Mouse (Mus musculus): ENCODE results near the gene Slc28a1. TPM values are rescaled to one million over a fixed set of nuclear protein-coding genes. Genes with fewer than 3 reads are reported as not detected.
A peak's percentile ranks its signal among the peaks of the same experiment; 100 is the strongest.
"Not testable (repeated sequence)": the region's sequence is repeated elsewhere in the genome, so short reads cannot be mapped to it uniquely, and the experiment has no call there.

Gene Slc28a1
- total RNA-seq, 1 experiment from 2014 or later = not detected

DNA sequence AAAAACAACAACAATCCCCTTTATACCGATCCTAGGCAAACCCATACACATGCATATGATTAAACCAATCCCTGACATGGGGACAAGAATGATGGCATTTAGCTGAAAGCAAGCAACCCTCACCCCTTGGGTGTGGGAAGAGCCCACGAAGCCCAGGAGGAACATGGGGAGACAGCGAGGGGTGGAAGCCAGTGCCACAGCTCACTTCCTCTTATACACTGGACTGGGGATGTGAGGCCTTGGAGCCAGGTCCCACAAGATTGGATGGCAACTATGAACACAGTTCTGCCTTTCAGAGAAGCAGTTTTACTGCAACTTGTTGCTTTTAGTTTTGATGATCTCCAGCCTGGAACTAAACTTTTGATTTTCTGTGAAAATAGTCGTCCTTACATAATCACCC lies 85.2 kb downstream of the Slc28a1 start:
- ATAC-seq (ENCODE audit: extremely low read depth, insufficient number of reproducible peaks, low FRiP score, poor library complexity, severe bottlenecking) = peak; percentile 55

DNA sequence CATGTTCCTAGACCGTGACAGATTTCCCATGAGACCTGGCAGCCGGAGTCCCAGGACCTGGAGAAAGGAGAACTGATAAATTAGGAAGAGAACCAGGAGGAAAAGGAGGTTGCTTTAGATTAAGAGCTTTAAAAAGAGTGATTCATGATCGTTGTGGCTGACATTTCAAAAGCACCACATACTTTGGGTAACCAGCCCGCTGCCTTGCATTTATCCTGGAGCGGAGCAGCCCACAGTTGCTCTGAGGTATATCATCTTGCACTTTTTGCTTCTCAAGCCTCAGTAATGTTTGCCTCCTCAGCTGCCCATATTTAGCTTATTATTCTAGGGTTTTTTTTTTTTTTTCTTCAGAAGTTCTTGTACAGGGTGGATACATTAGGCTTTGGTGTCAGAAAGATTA lies 87.8 kb downstream of the Slc28a1 start:
- no peak for ATAC-seq (ENCODE audit: extremely low read depth, insufficient number of reproducible peaks, low FRiP score, poor library complexity, severe bottlenecking)

DNA sequence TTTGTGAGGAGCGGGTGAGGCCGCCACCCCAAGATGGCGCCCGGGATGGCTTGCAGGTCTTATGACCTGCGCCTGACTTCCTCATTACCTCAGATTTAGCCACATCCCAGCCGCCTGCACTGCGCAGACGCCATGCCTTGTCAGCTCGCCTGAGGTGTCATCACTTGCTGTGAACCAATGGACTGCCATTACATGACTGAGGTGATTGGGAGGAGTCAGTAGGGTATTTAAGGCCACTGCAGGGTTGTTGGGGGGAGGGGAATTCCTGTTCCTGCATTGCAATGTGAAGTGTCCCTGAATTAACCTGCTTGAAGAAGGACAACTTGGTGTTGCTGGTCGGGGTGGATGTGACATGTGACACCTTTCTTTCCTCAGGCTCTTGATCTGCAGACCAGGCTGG lies 89.0 kb downstream of the Slc28a1 start:
- ATAC-seq (ENCODE audit: extremely low read depth, insufficient number of reproducible peaks, low FRiP score, poor library complexity, severe bottlenecking) = not testable (repeated sequence)

DNA sequence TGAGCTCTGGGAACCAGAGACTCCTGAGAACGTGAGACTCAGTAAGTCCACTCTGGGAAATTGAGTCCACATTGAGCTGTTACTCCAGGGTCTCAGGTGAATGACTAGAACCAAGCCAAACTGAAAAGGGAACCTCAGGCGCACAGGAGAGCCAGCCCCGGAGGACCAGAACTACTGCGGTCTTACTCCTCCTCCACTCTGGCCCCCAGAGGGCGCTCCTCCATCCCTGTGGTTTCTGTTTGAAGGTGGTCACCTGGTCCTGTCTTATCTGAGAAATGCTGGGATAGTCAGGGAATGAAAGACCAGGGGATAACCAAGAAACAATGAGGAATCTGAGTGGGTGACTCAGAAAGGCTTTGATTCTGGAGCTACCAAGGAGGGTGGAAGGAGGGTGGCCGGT lies 94.3 kb downstream of the Slc28a1 start:
- no peak for ATAC-seq (ENCODE audit: extremely low read depth, insufficient number of reproducible peaks, low FRiP score, poor library complexity, severe bottlenecking)

DNA sequence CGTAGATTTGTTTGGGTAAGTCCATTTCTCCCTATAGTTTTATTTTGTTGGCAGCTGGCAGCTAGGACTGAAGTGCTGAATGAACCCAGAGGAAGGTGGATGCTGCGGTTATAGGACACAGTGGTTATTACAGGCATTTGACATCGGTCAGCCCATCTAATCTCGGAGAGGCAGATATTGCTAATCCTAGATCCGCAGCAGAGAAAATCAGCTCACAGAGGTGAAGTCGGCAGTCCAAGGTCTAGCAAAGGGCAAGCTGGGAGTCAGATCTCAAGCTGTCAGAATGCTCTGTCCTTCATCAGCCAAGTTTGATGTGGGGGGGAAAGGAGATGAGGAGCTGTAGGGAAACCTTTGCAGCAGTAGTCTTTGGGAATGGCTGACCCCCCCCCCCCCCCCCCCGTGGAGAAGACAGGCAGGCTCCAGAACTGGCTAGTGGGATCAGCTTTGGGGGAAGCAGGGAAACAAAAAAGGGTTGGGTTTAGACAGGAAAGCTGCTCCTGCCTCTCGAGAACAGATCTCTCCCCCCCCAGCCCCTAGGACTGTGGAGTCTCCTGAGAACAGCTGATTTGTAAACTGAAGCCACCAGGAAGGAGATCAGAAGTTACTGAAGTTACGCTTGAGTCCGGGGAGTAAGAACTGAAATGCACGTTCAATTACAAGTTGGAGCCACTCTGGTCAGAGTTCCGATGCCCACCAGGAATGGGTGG lies 95.5 kb downstream of the Slc28a1 start:
- no peak for ATAC-seq (ENCODE audit: extremely low read depth, insufficient number of reproducible peaks, low FRiP score, poor library complexity, severe bottlenecking)

DNA sequence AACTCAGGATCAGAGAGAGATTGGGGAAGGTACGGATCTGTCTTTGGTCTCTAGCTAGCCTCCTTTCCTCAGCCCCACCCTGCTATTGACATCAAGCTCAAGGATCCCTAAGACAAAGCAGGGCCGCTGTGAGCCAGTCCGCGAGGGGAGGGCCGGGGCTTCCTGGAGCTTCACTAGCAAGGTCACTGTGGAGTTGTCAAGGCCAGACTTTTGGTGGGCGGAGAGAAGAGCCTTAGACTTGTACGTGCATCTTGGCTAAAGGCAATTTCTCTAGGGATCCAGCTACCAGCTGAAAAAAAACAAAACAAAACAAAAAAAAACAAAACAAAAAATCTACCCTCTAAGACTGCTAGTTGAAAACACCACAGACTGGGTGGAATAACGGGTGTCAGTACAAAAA lies 97.2 kb downstream of the Slc28a1 start:
- ATAC-seq (ENCODE audit: extremely low read depth, insufficient number of reproducible peaks, low FRiP score, poor library complexity, severe bottlenecking) = no peak

DNA sequence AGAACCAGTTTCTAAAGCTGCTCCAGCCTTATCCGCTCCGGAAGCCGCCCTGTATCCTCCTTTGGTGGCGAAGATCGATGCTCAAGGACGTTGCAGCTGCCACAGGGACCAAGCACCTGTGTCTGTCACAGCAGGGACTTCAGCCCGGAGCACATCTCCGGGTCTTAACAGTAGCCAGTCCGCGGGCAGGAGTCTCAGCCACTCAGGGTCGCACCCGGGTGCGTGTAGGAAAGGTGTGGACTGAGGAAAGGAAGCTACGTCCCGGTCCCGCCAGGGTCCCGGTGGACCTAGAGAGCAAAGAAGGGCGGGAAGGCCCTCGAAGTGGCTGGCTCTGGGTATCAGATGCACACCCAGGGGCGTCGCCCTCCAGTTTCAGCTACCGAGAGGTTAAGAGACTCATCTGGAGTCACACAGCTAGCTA lies 97.7 kb downstream of the Slc28a1 start:
- ATAC-seq (ENCODE audit: extremely low read depth, insufficient number of reproducible peaks, low FRiP score, poor library complexity, severe bottlenecking) = peak; percentile 68

DNA sequence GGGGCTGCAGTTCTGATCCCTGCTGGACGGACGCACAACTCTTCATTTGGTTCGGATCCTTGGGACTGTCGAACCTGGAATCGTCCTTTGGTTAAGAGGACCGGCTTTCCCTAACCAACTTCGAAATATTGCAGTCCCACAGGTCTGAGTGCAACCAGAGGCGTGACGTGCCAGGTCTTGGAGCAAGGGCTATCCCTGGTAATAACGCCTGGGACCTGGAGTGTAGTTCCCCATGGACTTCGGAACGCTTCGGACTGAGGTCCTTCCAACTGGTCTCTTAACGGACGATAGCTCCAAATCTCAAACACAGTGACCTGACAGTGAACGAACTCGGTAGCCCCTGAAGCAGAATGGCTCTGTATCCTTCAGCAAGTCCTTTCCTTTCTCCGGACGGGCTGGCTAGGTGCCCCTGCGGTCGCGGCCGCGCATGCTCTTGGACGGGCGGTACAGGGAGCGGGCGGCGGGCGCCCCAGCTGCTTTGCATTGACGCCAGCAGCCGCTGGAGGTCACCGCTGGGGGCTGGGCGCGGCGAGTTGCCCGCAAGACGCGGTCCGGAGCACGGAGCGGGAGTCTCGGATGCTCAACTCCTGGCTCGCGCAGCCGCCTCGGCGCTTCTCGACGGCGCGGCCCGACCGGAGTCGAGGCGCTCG lies 98.2 kb downstream of the Slc28a1 start:
- peak; percentile 75 for ATAC-seq (ENCODE audit: extremely low read depth, insufficient number of reproducible peaks, low FRiP score, poor library complexity, severe bottlenecking)

DNA sequence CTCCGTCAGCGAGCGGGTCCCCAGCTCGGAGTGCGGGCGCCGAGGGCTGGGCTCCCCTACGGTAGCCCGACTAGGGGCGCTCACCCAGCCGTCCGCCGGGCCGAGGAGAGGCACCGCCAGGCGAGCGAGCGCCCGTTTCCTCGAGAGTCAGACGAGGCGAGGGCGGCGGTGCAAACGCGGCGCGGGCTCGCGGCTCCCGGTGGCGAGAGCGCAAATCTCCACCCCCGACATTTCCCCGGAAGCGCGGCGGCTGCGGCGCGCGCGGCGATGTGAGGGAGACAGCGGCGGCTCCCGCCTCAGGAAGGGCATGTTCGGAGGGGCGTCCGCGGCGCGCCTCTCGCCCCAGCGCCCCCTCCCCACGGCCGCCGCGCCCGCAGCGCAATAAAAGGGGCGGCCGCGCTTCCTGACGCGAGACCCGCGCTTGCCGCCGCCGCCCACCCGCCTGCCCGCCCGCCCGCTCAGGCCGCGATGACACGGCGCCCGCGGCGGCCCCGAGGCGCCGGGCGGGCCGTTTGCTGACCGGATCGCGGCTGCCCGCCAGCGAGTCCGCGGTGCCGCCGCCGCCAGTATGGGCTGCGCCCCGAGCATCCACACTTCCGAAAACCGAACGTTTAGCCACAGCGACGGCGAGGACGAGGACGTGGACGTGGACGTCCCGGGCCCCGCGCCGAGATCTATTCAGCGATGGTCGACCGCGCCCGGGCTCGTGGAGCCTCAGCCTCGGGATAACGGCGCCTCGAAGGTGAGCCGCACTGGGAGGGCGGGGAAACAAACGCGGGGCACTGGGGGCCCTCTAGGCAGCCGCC lies 99.0 kb downstream of the Slc28a1 start, which contains the start of gene Pde8a:
Gene Pde8a, plus strand, starts transcription at position 250 of the 806 bp plus-strand sequence.
- no peak for ATAC-seq (ENCODE audit: extremely low read depth, insufficient number of reproducible peaks, low FRiP score, poor library complexity, severe bottlenecking)

DNA sequence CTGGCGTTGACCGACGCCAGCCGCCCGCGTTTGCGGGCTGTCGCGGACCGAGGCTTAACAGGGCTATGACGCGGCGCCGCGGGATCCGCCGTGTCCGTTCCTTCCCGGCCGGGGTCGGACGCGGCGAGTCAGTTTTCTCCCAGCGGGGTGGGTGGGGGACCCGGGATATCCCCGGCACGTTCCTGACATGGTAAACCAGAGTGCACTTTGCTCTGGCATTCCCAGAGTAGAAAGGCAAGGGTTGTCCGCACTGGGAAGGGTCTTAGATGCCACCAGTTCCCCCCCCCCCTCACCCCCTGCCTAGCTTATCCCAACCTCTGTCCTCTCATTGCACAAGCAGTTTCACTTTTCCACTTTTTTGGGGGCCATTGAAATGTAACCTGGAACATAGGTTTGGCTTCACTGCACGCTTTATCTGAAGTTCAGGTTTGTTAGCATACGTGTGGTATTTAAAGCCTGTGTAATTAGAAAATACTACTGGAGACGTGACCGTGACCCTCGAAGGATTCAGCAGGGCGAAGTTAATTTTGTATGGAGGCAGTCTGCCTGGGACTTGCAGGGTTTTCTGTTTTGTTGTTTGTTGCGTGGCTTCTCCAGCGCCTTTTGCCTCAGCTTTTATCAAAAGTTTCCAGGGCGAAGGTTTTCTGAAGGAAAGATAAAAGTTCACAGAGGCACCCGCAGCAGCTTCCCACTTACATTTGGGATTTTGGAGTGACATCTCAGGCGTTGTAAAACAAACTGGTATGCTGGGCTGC lies 99.7 kb downstream of the Slc28a1 start:
- ATAC-seq (ENCODE audit: extremely low read depth, insufficient number of reproducible peaks, low FRiP score, poor library complexity, severe bottlenecking) = no peak

DNA sequence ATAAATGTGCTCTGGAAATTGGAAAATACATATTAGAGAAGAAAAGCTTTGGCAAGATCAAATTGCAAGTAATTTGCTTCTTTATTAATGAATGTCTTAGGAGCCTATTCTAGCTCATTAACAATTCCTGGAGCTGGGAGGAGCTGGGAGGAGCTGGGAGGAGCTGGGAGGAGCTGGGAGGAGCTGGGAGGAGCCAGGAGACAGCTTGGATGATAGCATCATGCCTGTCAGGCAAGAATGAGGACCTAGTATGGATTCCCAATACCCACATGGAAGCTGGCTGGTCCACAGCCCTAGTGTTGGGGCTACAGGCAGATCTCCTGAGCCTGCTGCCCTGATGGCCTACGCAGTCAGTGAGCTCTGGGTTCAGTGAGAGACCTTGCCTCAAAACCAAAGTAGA lies 101.4 kb downstream of the Slc28a1 start:
- no peak for ATAC-seq (ENCODE audit: extremely low read depth, insufficient number of reproducible peaks, low FRiP score, poor library complexity, severe bottlenecking)

DNA sequence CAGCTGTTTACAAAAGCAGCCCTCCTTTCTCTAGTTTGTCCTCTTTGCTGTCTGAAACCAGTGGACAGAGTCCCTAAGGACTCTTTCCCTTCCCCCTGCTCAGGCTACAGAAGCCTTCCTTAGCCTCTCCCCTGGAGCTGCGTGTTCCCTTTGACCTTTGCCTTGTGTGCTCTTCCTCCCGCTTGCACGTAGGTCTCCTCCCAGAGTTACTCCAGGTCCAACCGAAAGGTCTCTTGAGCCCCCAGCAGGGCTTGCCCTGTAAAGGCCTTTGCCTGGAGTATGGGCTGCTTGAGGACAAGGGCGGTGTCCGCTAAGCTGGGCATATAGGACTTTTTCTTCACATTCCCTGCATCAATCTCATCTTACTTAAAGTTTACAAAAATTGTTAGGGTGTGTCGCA lies 104.7 kb downstream of the Slc28a1 start:
- ATAC-seq (ENCODE audit: extremely low read depth, insufficient number of reproducible peaks, low FRiP score, poor library complexity, severe bottlenecking) = no peak

Other genes with a start within 250 kb of the Slc28a1 start
- 13.9 and 15.0 TPM in 2 replicates for gene Wdr73, start 213.5 kb upstream of the Slc28a1 start, total RNA-seq (2017)
- gene Nmb, start 209.7 kb upstream of the Slc28a1 start, total RNA-seq (2017) = 2.0 and 2.2 TPM in 2 replicates
- 182 and 199 TPM in 2 replicates for gene Sec11a, start 167.0 kb upstream of the Slc28a1 start, total RNA-seq (2017)
- 63.6 and 69.0 TPM in 2 replicates for gene Zfp592, start 121.1 kb upstream of the Slc28a1 start, total RNA-seq (2017)
- 0.12 and 0.25 TPM in 2 replicates for gene Alpk3, start 57.2 kb upstream of the Slc28a1 start, total RNA-seq (2017)
- gene Pde8a, start 98.8 kb downstream of the Slc28a1 start, total RNA-seq (2017) = 9.5 and 9.8 TPM in 2 replicates
- gene Rps17, start 230.5 kb downstream of the Slc28a1 start, total RNA-seq (2017) = 1,002 and 1,046 TPM in 2 replicates

Data from neutrophil, adult 5-6 weeks (primary cell).